Mouse (Mus musculus): Measurements from ENCODE around the gene Uck1. TPM values are rescaled to one million over a fixed set of nuclear protein-coding genes. Genes with fewer than 3 reads are reported as not detected.

The Uck1 gene
- polyA plus RNA-seq, 1 experiment from 2014 or later: 74.0 TPM

- no peak for ATAC-seq (ENCODE audit: low FRiP score, low read depth)
- Histone ChIP-seq H3K4me2 (replicated peaks) (no peak overlapping the region), H3K36me3 (peaks cover 56% of the 10 kb centered on the region), H3K27me3 (replicated peaks) (no peaks in the 10 kb centered on the region), H3K27ac (no peak overlapping the region), H3K9me3 (no peaks in the 10 kb centered on the region), H3K9ac (no peak overlapping the region), H3K4me3 (no peak overlapping the region), H3K4me1 (peaks cover 2% of the 10 kb centered on the region)
- 84% methylated on average over 8 of the region's 8 CpGs for WGBS
These were observed 34.4 kb upstream of the Uck1 start for GRCm38 (mm10) chr2:32294348-32294747.

- ATAC-seq (ENCODE audit: low FRiP score, low read depth): no peak
- H3K9ac ChIP-seq: no peak overlapping the region
- no peak overlapping the region for H3K4me3 ChIP-seq
- peaks cover 17% of the 10 kb centered on the region for H3K4me1 ChIP-seq
- no peak overlapping the region for H3K27ac ChIP-seq
- H3K9me3 ChIP-seq: no peaks in the 10 kb centered on the region
- H3K4me2 ChIP-seq (replicated peaks): peak overlapping the region; percentile 78; the same call in 1 of the 2 replicates
- no peaks in the 10 kb centered on the region for H3K27me3 ChIP-seq (replicated peaks)
- peaks cover 21% of the 10 kb centered on the region for H3K36me3 ChIP-seq
These were observed 29.6 kb upstream of the Uck1 start for GRCm38 (mm10) chr2:32289578-32289977.

- peak overlapping the region; percentile 93 for H3K4me3 ChIP-seq
- peak; percentile 72 for ATAC-seq (ENCODE audit: low FRiP score, low read depth)
- WGBS: 3% methylated on average over 29 of the region's 29 CpGs
- no peak overlapping the region; the same call in 1 of the 2 replicates for H3K27ac ChIP-seq
- peak overlapping the region; percentile 82 for H3K9ac ChIP-seq
- peak overlapping the region; percentile 78 for H3K4me2 ChIP-seq (replicated peaks)
- peaks cover 30% of the 10 kb centered on the region for H3K36me3 ChIP-seq
- no peaks in the 10 kb centered on the region for H3K9me3 ChIP-seq
- H3K27me3 ChIP-seq (replicated peaks): no peaks in the 10 kb centered on the region
- peaks cover 17% of the 10 kb centered on the region for H3K4me1 ChIP-seq
These were observed 28.5 kb upstream of the Uck1 start for GRCm38 (mm10) chr2:32288371-32288931.

DNA sequence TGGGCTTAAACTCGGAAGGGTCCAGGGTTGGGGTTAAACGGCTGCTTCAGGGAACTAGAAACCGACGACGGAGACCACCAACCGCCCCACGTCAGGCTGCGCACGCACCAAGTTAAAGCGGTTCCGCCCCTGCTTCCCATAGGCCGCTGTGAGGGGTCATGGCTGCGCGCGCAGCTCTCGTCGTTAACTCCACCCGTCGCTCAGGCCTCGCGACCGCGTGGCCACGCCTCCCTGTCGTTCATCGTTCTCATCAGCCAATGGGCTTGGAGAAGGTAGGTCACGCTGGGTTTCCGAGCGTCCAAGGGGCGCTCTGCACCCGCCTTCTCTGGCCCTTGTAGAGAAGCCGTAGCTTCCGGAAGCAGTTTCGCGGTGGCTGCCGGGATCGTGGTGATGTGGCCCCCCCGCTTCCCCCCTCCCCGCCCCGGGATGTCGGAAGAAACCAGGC, 28.0 kb upstream of the Uck1 start, which contains the start of gene Swi5:
TSS of gene Swi5 (minus strand) at position 153 of the 445 bp plus-strand sequence.
- H3K27me3 ChIP-seq (replicated peaks): no peaks in the 10 kb centered on the region
- H3K36me3 ChIP-seq: peaks cover 28% of the 10 kb centered on the region
- WGBS: under 1% methylated on average over 40 of the region's 41 CpGs
- H3K9me3 ChIP-seq: no peaks in the 10 kb centered on the region
- ATAC-seq (ENCODE audit: low FRiP score, low read depth): peak; percentile 98
- peak within 1 kb of the TSS; percentile 32 for H3K27ac ChIP-seq
- peak within 1 kb of the TSS; percentile 88 for H3K4me2 ChIP-seq (replicated peaks)
- peak within 1 kb of the TSS; percentile 95 for H3K9ac ChIP-seq
- peak within 1 kb of the TSS; percentile 93 for H3K4me3 ChIP-seq
- peaks cover 17% of the 10 kb centered on the region for H3K4me1 ChIP-seq

DNA sequence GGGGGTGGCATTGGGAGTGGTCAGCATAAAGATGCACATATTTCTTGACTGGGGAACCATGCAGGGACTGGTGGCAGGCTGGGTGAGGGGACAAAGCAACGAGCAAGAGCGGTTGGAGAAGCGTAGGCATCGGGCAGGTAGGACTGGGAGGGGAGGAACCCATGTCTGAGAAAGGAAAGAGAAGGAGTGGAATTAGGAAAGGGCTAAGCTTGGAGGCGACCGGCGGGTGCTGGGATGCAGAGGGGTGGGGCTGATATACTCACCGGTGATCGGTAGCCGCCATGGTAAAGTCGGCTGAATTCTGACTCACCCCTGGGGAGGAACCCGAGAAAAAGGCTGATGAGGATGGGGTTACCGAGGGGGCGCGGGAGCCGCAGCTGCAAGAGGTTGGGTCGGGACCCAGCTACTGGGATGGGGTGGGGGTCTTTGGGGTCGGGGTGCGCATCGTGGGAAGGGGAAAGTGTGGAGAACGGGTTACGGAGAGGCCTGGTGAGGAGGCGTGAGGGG, 27.4 kb upstream of the Uck1 start, which contains the start of gene Golga2:
TSS of gene Golga2 (plus strand) at position 51 of the 507 bp plus-strand sequence.
- ATAC-seq (ENCODE audit: low FRiP score, low read depth): no peak
- H3K4me1 ChIP-seq: peaks cover 17% of the 10 kb centered on the region
- WGBS: 1% methylated on average over 23 of the region's 23 CpGs
- H3K4me2 ChIP-seq (replicated peaks): peak within 1 kb of the TSS; percentile 88
- H3K27ac ChIP-seq: peak within 1 kb of the TSS; percentile 32; the same call in 1 of the 2 replicates
- no peaks in the 10 kb centered on the region for H3K27me3 ChIP-seq (replicated peaks)
- H3K9me3 ChIP-seq: no peaks in the 10 kb centered on the region
- peak within 1 kb of the TSS; percentile 93 for H3K4me3 ChIP-seq
- H3K9ac ChIP-seq: peak within 1 kb of the TSS; percentile 95
- H3K36me3 ChIP-seq: peaks cover 28% of the 10 kb centered on the region

DNA sequence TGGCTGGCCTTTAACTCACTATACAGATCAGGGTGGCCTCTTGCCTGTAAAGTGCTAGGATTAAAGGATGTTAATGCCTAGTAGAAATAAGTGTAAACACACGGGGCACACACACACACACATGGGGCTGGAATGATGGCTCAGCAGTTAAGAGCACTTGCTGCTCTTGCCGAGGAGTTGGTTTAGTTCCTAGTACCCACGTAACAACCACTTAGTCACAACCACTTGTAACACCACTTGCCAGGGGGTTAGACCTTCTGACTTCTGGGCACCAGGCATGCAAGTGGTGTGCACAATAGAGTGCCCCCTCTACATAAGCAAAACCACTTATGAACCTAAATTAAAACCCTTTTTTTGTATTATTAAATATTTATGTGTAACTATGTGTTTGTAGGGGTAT, 24.0 kb upstream of the Uck1 start:
- Histone ChIP-seq H3K9me3 (no peaks in the 10 kb centered on the region), H3K9ac (no peak overlapping the region), H3K4me3 (no peak overlapping the region), H3K27ac (no peak overlapping the region), H3K36me3 (peaks cover 51% of the 10 kb centered on the region), H3K27me3 (replicated peaks) (no peaks in the 10 kb centered on the region), H3K4me1 (peaks cover 11% of the 10 kb centered on the region), H3K4me2 (replicated peaks) (no peak overlapping the region)
- ATAC-seq (ENCODE audit: low FRiP score, low read depth): no peak
- 90% methylated on average over 3 of the region's 3 CpGs for WGBS

- Histone ChIP-seq H3K27me3 (replicated peaks) (no peaks in the 10 kb centered on the region), H3K36me3 (peaks cover 63% of the 10 kb centered on the region), H3K9ac (no peak overlapping the region), H3K4me2 (replicated peaks) (no peak overlapping the region), H3K4me1 (peaks cover 8% of the 10 kb centered on the region), H3K4me3 (no peak overlapping the region), H3K9me3 (no peaks in the 10 kb centered on the region), H3K27ac (no peak overlapping the region)
- WGBS: 84% methylated on average over 1 of the region's 1 CpGs
- no peak for ATAC-seq (ENCODE audit: low FRiP score, low read depth)
These were observed 22.8 kb upstream of the Uck1 start for GRCm38 (mm10) chr2:32282727-32283126.

DNA sequence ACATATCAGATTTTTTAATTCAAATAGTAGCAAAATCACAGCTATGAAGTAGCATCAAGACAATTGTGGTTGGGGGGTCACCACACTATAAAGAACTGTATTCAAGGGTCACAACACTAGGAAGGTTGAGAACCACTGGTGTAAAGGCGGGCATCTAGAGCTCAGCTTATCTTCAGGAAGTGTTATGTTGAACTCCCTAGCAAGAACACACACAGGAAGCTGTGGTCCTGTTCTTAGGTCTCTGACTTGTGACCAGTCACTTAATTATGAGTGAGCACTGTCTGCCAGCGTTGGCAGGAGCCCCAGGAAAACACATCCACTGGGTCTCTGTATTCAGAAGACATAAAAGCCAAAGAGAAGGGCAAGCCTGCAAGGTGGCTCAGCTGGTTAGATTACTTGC, 22.3 kb upstream of the Uck1 start:
- no peaks in the 10 kb centered on the region for H3K27me3 ChIP-seq (replicated peaks)
- no peak overlapping the region for H3K27ac ChIP-seq
- peaks cover 8% of the 10 kb centered on the region for H3K4me1 ChIP-seq
- ATAC-seq (ENCODE audit: low FRiP score, low read depth): no peak
- no peaks in the 10 kb centered on the region for H3K9me3 ChIP-seq
- no peak overlapping the region for H3K4me2 ChIP-seq (replicated peaks)
- H3K36me3 ChIP-seq: peaks cover 68% of the 10 kb centered on the region
- WGBS: 94% methylated on average over 2 of the region's 2 CpGs
- H3K4me3 ChIP-seq: no peak overlapping the region
- H3K9ac ChIP-seq: no peak overlapping the region

DNA sequence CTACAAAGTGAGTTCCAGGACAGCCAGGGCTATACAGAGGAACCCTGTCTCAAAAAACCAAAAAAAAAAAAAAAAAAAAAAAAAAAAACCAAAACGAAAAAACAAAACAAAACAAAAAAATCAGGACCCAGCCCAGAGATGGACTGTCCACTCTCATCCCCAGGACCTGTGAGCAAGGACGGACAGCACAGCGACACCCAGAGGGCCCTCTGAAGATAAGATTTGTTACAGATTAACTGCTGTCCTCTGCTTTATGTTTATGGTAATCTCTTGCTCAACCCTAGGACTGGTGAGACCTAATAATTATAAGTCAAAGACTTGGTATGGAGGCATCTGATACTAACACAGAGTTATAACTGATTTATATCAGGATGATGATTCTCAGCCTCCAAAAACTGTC, 15.9 kb upstream of the Uck1 start:
- no peak overlapping the region for H3K27ac ChIP-seq
- H3K27me3 ChIP-seq (replicated peaks): no peaks in the 10 kb centered on the region
- no peaks in the 10 kb centered on the region for H3K9me3 ChIP-seq
- no peaks in the 10 kb centered on the region for H3K4me1 ChIP-seq
- H3K36me3 ChIP-seq: peaks cover 41% of the 10 kb centered on the region
- H3K9ac ChIP-seq: no peak overlapping the region
- no peak overlapping the region for H3K4me3 ChIP-seq
- 78% methylated on average over 3 of the region's 3 CpGs for WGBS
- ATAC-seq (ENCODE audit: low FRiP score, low read depth): no peak
- H3K4me2 ChIP-seq (replicated peaks): no peak overlapping the region

GRCm38 (mm10) chr2:32260635-32261034, 676 bp upstream of the Uck1 start:
- Histone ChIP-seq H3K4me2 (replicated peaks) (peak overlapping the region; percentile 80), H3K9ac (no peak overlapping the region), H3K27ac (no peak overlapping the region), H3K27me3 (replicated peaks) (no peaks in the 10 kb centered on the region), H3K9me3 (no peaks in the 10 kb centered on the region), H3K4me1 (peaks cover 11% of the 10 kb centered on the region), H3K36me3 (peaks cover 29% of the 10 kb centered on the region), H3K4me3 (no peak overlapping the region)
- no peak for ATAC-seq (ENCODE audit: low FRiP score, low read depth)
- 29% methylated on average over 4 of the region's 4 CpGs for WGBS

GRCm38 (mm10) chr2:32258887-32259533, 949 bp downstream of the Uck1 start:
- Histone ChIP-seq H3K36me3 (peaks cover 39% of the 10 kb centered on the region), H3K27me3 (replicated peaks) (no peaks in the 10 kb centered on the region), H3K4me3 (peak overlapping the region; percentile 76), H3K9ac (peak overlapping the region; percentile 77), H3K4me2 (replicated peaks) (peak overlapping the region; percentile 80), H3K9me3 (no peaks in the 10 kb centered on the region), H3K27ac (no peak overlapping the region), H3K4me1 (peaks cover 11% of the 10 kb centered on the region)
- WGBS: 64% methylated on average over 6 of the region's 6 CpGs
- ATAC-seq (ENCODE audit: low FRiP score, low read depth): no peak

GRCm38 (mm10) chr2:32256273-32256672, 3.7 kb downstream of the Uck1 start:
- Histone ChIP-seq H3K27ac (no peak overlapping the region), H3K36me3 (peaks cover 65% of the 10 kb centered on the region), H3K4me1 (peaks cover 11% of the 10 kb centered on the region), H3K9ac (no peak overlapping the region), H3K4me2 (replicated peaks) (no peak overlapping the region), H3K9me3 (no peaks in the 10 kb centered on the region), H3K4me3 (no peak overlapping the region), H3K27me3 (replicated peaks) (no peaks in the 10 kb centered on the region)
- WGBS: 96% methylated on average over 11 of the region's 11 CpGs
- ATAC-seq (ENCODE audit: low FRiP score, low read depth): no peak
